ENCODE assay signal across 8 mouse cellular contexts in genomic region chr7:16405516-16406351, GRCm38 (mm10). TPM values are rescaled to one million over a fixed set of nuclear protein-coding genes. Genes with fewer than 3 reads are reported as not detected.
DNase-seq lines count a peak whose midpoint lies in the region; ATAC-seq lines count a peak whose summit lies in the region.

No protein-coding gene starts in this region.

- no peaks in the 10 kb centered on the region for H3K27me3 ChIP-seq in hindbrain, embryonic 16.5 days (replicated peaks; ENCODE audit: control insufficient read depth, insufficient read depth, low read length)

- peak; percentile 42 for DNase-seq in cerebellum, adult 9-11 months
- peak; percentile 54 for DNase-seq in gastrocnemius, postnatal 10 days
- peak; percentile 31 to 40 for DNase-seq in left cerebral cortex, postnatal 36 days (ENCODE audit: low spot score in 2 of 2)
- DNase-seq in spleen, postnatal 4 days (ENCODE audit: low spot score in 2 of 2): peak; percentile 60 to 80

- WGBS in hindbrain, embryonic 16.5 days: 59% methylated on average over 11 of the region's 11 CpGs

- H3K4me2 ChIP-seq in hindbrain, embryonic 16.5 days (ENCODE audit: low read length): peak overlapping the region; percentile 29

- H3K27ac ChIP-seq in brown adipose tissue, adult 24 weeks (replicated peaks; ENCODE audit: low read depth, low read length): peak overlapping the region; percentile 98
- H3K27ac ChIP-seq in hindbrain, embryonic 16.5 days (ENCODE audit: low read depth, low read length): peak overlapping the region; percentile 72

- H3K4me3 ChIP-seq in brown adipose tissue, adult 24 weeks (ENCODE audit: insufficient read depth, low read depth, low read length): peak overlapping the region; percentile 22
- no peak overlapping the region for H3K4me3 ChIP-seq in hindbrain, embryonic 16.5 days (ENCODE audit: low read length)

- no peak for ATAC-seq in cerebellum, adult (ENCODE audit: insufficient number of reproducible peaks, low FRiP score, low TSS enrichment)
- no peak for ATAC-seq in hindbrain, embryonic 16.5 days
- peak; percentile 68 for ATAC-seq in megakaryocyte-erythroid progenitor cell, adult 5-6 weeks (replicated peaks; ENCODE audit: low FRiP score, low TSS enrichment, poor library complexity, severe bottlenecking)

- no peaks in the 10 kb centered on the region for H3K36me3 ChIP-seq in hindbrain, embryonic 16.5 days (ENCODE audit: control insufficient read depth, insufficient read depth, low read length)

- peak overlapping the region; percentile 24; the same call in 1 of the 2 replicates for H3K9ac ChIP-seq in hindbrain, embryonic 16.5 days (ENCODE audit: low read depth, low read length)

- no peaks in the 10 kb centered on the region for H3K9me3 ChIP-seq in hindbrain, embryonic 16.5 days (ENCODE audit: control insufficient read depth, low read length)

- H3K4me1 ChIP-seq in brown adipose tissue, adult 24 weeks (ENCODE audit: control insufficient read depth, insufficient read depth, insufficient read length, low read length): peaks cover 27% of the 10 kb centered on the region
- peaks cover 29% of the 10 kb centered on the region for H3K4me1 ChIP-seq in hindbrain, embryonic 16.5 days (ENCODE audit: control insufficient read depth, insufficient read depth, low read depth, low read length)

- intact Hi-C loops in left cerebral cortex, postnatal 36 days (cut with DNase I): no loop called here

RNA-seq across cellular contexts. Expression of gene Zc3h4, which starts 5.0 kb away (rescaled TPM):
- 11.0 and 12.2 TPM in 2 replicates for polyA plus RNA-seq in brown adipose tissue, adult 24 weeks (2012; ENCODE audit: insufficient read depth, insufficient read length, missing spikeins)
- 10 to 100 TPM; 33.2 to 37.9 TPM for total RNA-seq in gastrocnemius, postnatal 10 days (2021)
- polyA plus RNA-seq in hindbrain, embryonic 16.5 days (2015; fragmentation: Nextera tagmentation; extraction: Ambion mirVana): 11.7 and 13.4 TPM in 2 replicates
- 10 to 100 TPM; 66.3 to 67.7 TPM for total RNA-seq in left cerebral cortex, postnatal 36 days (2021)
- total RNA-seq in megakaryocyte-erythroid progenitor cell, adult 5-6 weeks (2014; fragmentation: Nextera tagmentation): 60.7 and 66.9 TPM in 2 replicates
- 29.5 and 39.1 TPM in 2 replicates for total RNA-seq in megakaryocyte-erythroid progenitor cell, adult 5-6 weeks (2017)

RNA-seq across cellular contexts. Expression of gene Sae1, which starts 18.1 kb away (rescaled TPM):
- polyA plus RNA-seq in brown adipose tissue, adult 24 weeks (2012; ENCODE audit: insufficient read depth, insufficient read length, missing spikeins): 22.5 and 31.0 TPM in 2 replicates
- 10 to 100 TPM; 43.3 to 48.8 TPM for total RNA-seq in gastrocnemius, postnatal 10 days (2021)
- 267 and 272 TPM in 2 replicates for polyA plus RNA-seq in hindbrain, embryonic 16.5 days (2015; fragmentation: Nextera tagmentation; extraction: Ambion mirVana)
- total RNA-seq in left cerebral cortex, postnatal 36 days (2021): 100 to 1,000 TPM; 104 to 111 TPM
- total RNA-seq in megakaryocyte-erythroid progenitor cell, adult 5-6 weeks (2014; fragmentation: Nextera tagmentation): 132 and 134 TPM in 2 replicates
- total RNA-seq in megakaryocyte-erythroid progenitor cell, adult 5-6 weeks (2017): 478 and 490 TPM in 2 replicates

RNA-seq across cellular contexts. Expression of gene Tmem160, which starts 46.8 kb away (rescaled TPM):
- 58.0 and 62.4 TPM in 2 replicates for polyA plus RNA-seq in brown adipose tissue, adult 24 weeks (2012; ENCODE audit: insufficient read depth, insufficient read length, missing spikeins)
- 10 to 100 TPM; 18.8 to 18.9 TPM for total RNA-seq in gastrocnemius, postnatal 10 days (2021)
- polyA plus RNA-seq in hindbrain, embryonic 16.5 days (2015; fragmentation: Nextera tagmentation; extraction: Ambion mirVana): 77.0 and 86.9 TPM in 2 replicates
- total RNA-seq in left cerebral cortex, postnatal 36 days (2021): 10 to 100 TPM; 62.3 to 85.7 TPM
- 34.3 and 39.2 TPM in 2 replicates for total RNA-seq in megakaryocyte-erythroid progenitor cell, adult 5-6 weeks (2014; fragmentation: Nextera tagmentation)
- total RNA-seq in megakaryocyte-erythroid progenitor cell, adult 5-6 weeks (2017): 16.3 and 16.9 TPM in 2 replicates
